Mouse (Mus musculus) embryonic stem cell, embryonic (primary cell): ENCODE results near the gene Ndufaf2.

Experiments
- CTCF ChIA-PET, 4 experiments: fragments of 300-600 bp in 2 of 4; fragments of 350-600 bp in 2 of 4; sonication (Branson Sonifier 250); formaldehyde crosslinking; loops; one replicate each; lab custom pipeline; 2022; ENCODE audit warnings: inconsistent platforms in 2 of 4; lab: Charles Lee
- POLR2A ChIA-PET, 4 experiments: fragments of 300-600 bp in 2 of 4; fragments of 350-600 bp in 2 of 4; sonication (Branson Sonifier 250); formaldehyde crosslinking; loops; one replicate each; lab custom pipeline; 2022; ENCODE audit warnings: antibody characterized with exemption in 4 of 4, inconsistent platforms in 1 of 4; lab: Charles Lee

Gene Ndufaf2

GRCm38 (mm10) chr13:108157732-108158464 lies 525 bp downstream of the Ndufaf2 start:
- ChIA-PET POLR2A (interaction anchor here in 3 of 4 experiments (0.9 to 1.8 kb wide), 15 partner anchors 9 to 639 kb away, joined by 3 to 9 read pairs (median 3); partner anchors contain the start of genes Depdc1b (in 2 of the 3) and Smim15 (in 1 of the 3)), CTCF (interaction anchor here in 3 of 4 experiments (0.6 to 1.8 kb wide), 6 partner anchors 8 to 1579 kb away, joined by 3 to 7 read pairs (median 3); partner anchors contain the start of gene Depdc1b (in 1 of the 3))

DNA sequence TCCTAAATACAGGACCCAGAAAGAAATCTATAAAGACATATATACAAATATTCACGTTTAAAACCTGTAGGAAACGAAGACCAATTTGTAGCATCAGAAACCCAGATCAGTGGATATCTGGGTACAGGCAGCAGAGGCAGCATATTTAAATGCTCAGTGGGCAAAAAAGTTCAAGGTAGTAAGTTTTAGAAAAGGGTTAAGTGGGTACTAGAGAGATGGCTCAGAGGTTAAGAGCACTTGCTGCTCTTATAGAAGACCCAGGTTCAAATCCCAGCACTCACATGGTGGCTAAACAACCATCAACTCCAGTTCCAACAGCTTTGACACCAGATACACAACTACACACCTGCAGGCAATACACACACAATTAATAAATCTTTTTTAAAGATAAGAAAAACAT lies 1.3 kb downstream of the Ndufaf2 start:
- POLR2A ChIA-PET: no interaction called here

DNA sequence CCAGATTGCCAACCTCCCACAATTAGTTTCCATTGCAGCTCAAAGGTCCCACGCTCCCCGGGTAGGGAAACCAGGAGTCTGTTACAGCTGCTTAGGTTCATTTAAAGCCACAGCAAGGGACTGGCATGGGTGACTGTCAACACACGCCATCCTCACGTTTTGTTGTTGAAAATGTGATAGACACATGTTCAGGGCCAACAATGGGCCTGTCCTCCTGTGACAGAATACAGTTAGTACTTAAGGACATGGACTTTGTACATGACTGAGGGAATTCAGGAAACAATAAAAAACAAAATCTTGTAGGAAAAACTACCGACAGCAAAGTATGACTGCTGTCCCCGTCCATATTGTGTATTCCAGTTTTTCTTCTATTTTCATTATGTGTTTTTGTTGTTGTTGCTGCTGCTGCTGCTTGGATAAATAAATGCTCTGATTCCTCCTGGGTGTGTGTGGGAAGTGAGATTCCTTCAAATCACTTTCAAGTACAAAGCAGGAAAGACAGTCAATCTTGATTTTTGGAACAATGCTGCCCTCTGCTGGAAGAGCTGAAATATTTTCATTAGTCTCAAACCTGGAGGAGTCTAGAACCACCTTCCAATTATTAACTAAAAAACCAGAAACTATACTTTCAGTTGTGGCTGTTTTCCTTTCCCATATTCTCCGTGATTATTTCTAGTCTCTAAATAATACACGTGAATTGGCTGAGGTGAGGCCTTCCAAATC lies 5.6 kb downstream of the Ndufaf2 start:
- ChIA-PET CTCF (interaction anchor here (0.5 to 2.7 kb wide), 15 partner anchors 9 to 827 kb away, joined by 3 to 12 read pairs (median 3); partner anchors contain the start of gene Depdc1b (in 1 of the 4)), POLR2A (interaction anchor here in 2 of 4 experiments (1.0 to 1.8 kb wide), 7 partner anchors 8 to 168 kb away, joined by 3 to 5 read pairs (median 4); partner anchors contain the start of gene Depdc1b (in 1 of the 2))

More for the DNA sequence above, 1.3 kb downstream of the Ndufaf2 start:
- CTCF ChIA-PET: no interaction called here

DNA sequence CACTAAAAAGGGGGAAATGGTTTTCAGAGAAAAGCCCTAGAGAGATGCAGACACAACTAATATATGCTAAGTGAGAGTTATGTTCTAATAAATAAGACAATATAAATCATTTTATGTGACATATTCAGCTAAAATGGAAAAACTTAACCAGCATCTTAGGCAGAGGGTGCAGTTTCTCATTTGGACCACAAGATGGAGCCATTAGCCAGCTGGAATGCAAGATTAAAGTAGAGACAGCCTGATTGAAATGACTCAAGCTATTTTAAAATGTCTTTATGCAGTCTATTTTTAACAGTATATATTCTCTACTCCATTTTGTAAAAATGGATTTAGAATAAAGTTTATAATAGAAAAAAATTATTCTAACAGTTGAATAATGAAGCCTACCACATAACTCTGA lies 6.6 kb downstream of the Ndufaf2 start:
- POLR2A ChIA-PET: interaction anchor here in 1 of 4 experiments (0.6 to 1.4 kb wide), 2 partner anchors 9 to 1566 kb away, joined by 3 to 5 read pairs; no protein-coding TSS in a partner anchor
- CTCF ChIA-PET: interaction anchor here (0.6 to 2.7 kb wide), 27 partner anchors 8 to 826 kb away, joined by 3 to 12 read pairs (median 3); partner anchors contain the start of gene Depdc1b (in 2 of the 4)

DNA sequence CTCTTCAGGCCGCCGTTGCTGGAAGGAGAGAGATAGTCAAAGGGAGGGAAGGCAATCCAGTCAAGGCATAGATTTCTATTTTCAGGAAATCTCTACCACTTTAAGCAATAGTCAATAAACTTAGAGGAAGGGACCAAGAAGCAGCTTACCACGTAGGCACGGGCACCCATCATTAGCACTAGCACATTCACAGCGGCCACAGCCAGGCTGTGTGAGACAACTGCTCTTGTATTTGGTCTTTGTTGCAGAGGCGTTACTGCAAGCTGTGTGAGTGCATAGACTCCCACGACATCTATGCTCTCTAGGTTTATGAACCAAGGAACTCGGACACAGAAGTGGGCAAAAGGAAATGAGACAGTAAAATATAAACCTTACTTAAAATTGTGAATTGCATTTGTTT lies 14.3 kb downstream of the Ndufaf2 start:
- ChIA-PET CTCF (interaction anchor here in 3 of 4 experiments (0.5 to 1.7 kb wide), 6 partner anchors 8 to 818 kb away, joined by 3 to 8 read pairs (median 4); no protein-coding TSS in a partner anchor), POLR2A (interaction anchor here in 2 of 4 experiments (1.1 to 1.2 kb wide), 2 partner anchors 9 to 188 kb away, joined by 3 to 4 read pairs; no protein-coding TSS in a partner anchor)

GRCm38 (mm10) chr13:108138403-108138977 lies 19.9 kb downstream of the Ndufaf2 start:
- ChIA-PET CTCF (interaction anchor here (0.6 to 1.4 kb wide), 5 partner anchors 11 to 127 kb away, joined by 3 to 26 read pairs (median 3); no protein-coding TSS in a partner anchor), POLR2A (interaction anchor here in 2 of 4 experiments (0.6 to 1.4 kb wide), 2 partner anchors 15 to 45 kb away, joined by 4 read pairs; no protein-coding TSS in a partner anchor)

- POLR2A ChIA-PET: interaction anchor here in 2 of 4 experiments (0.5 to 1.7 kb wide), 14 partner anchors 8 to 1281 kb away, joined by 3 to 20 read pairs (median 4); no protein-coding TSS in a partner anchor
- CTCF ChIA-PET: interaction anchor here in 3 of 4 experiments (0.6 to 3.4 kb wide), 6 partner anchors 11 to 413 kb away, joined by 3 to 12 read pairs (median 4); partner anchors contain the start of genes Ercc8 (in 1 of the 3) and Ndufaf2 (in 1 of the 3)
Measured at GRCm38 (mm10) chr13:108135617-108136016, 22.8 kb downstream of the Ndufaf2 start.

- POLR2A ChIA-PET: interaction anchor here in 1 of 4 experiments (1.0 kb wide), 1 partner anchor 44 kb away, joined by 4 read pairs; no protein-coding TSS in a partner anchor
- CTCF ChIA-PET: interaction anchor here in 2 of 4 experiments (0.5 to 0.6 kb wide), 2 partner anchors 9 to 863 kb away, joined by 4 read pairs; no protein-coding TSS in a partner anchor
Measured at GRCm38 (mm10) chr13:108132031-108132819, 26.2 kb downstream of the Ndufaf2 start.

DNA sequence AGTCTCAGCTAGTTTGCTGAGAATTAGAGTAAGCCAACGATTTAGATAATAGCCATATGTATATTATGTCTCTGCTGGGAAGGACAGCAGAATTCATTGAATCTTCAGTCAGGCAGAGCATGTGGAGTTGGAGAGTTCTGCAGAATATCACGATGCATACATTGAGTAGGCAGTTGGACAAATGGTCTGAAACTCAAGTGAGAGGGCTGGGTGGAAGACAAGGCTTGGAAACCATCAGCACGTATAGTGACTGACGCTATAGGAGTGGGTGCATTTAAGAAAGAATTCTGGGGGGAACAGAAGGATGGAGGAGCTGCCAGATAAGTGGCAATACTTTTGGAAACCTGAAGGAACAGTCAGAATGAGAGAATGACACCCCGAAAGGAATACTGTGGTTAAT lies 27.7 kb downstream of the Ndufaf2 start:
- POLR2A ChIA-PET: no interaction called here
- CTCF ChIA-PET: interaction anchor here in 1 of 4 experiments (0.6 kb wide), 1 partner anchor 1149 kb away, joined by 3 read pairs; no protein-coding TSS in a partner anchor

- ChIA-PET POLR2A (interaction anchor here in 2 of 4 experiments (0.5 to 0.6 kb wide), 2 partner anchors 81 to 552 kb away, joined by 3 to 4 read pairs; no protein-coding TSS in a partner anchor), CTCF (interaction anchor here in 1 of 4 experiments (0.6 kb wide), 1 partner anchor 174 kb away, joined by 8 read pairs; no protein-coding TSS in a partner anchor)
Measured at GRCm38 (mm10) chr13:108129070-108129469, 29.4 kb downstream of the Ndufaf2 start.

DNA sequence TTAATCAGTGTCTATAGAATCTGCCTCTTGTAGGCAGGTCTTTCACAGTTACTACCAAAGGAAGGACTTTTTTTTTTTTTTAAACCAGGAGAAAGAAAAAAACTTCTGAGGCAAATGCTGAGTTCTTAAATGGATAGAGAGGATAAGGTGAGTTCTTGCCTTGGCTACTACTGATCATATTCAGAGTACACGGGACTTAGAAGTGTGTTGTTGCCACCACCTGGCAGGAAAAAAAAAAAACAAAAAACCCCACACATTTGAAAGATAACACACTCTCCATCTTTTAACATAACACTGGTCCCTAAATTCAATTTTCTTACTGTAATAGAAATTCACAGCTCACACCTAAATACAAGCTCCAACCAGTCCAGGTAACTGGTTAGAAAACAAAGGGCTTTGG lies 30.5 kb downstream of the Ndufaf2 start:
- CTCF ChIA-PET: interaction anchor here in 2 of 4 experiments (0.7 kb wide), 3 partner anchors 16 to 82 kb away, joined by 4 to 5 read pairs (median 4); no protein-coding TSS in a partner anchor
- POLR2A ChIA-PET: interaction anchor here in 1 of 4 experiments (0.6 kb wide), 1 partner anchor 173 kb away, joined by 6 read pairs; no protein-coding TSS in a partner anchor

- CTCF ChIA-PET: interaction anchor here in 3 of 4 experiments (0.6 to 0.9 kb wide), 7 partner anchors 11 to 102 kb away, joined by 3 to 26 read pairs (median 4); no protein-coding TSS in a partner anchor
- POLR2A ChIA-PET: interaction anchor here in 1 of 4 experiments (0.6 to 0.8 kb wide), 3 partner anchors 63 to 172 kb away, joined by 3 to 6 read pairs (median 4); no protein-coding TSS in a partner anchor
Measured at GRCm38 (mm10) chr13:108127130-108127529, 31.3 kb downstream of the Ndufaf2 start.

DNA sequence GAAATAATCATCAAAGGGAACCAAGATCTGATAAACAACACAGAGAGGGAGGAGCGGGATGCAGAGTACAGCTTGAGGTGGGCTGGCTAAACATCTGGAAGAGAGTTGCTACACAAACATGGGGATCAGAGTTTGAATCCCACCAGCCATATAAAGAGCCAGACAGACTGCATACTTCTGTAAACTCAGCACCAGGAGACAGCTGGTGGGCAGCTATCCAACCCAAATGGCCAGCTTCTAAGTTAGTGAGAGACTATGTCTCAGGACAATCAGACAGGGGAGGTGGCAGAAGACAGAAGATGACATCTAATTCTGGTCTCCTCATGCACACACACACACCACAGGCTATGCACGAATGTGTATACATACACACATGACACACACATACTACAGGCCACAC lies 32.2 kb downstream of the Ndufaf2 start:
- ChIA-PET POLR2A (no interaction called here), CTCF (no interaction called here)

- ChIA-PET POLR2A (interaction anchor here in 1 of 4 experiments (0.6 to 1.5 kb wide), 2 partner anchors 12 to 82 kb away, joined by 3 read pairs; no protein-coding TSS in a partner anchor), CTCF (interaction anchor here in 1 of 4 experiments (0.6 kb wide), 1 partner anchor 12 kb away, joined by 8 read pairs; no protein-coding TSS in a partner anchor)
Measured at GRCm38 (mm10) chr13:108124096-108124495, 34.3 kb downstream of the Ndufaf2 start.

DNA sequence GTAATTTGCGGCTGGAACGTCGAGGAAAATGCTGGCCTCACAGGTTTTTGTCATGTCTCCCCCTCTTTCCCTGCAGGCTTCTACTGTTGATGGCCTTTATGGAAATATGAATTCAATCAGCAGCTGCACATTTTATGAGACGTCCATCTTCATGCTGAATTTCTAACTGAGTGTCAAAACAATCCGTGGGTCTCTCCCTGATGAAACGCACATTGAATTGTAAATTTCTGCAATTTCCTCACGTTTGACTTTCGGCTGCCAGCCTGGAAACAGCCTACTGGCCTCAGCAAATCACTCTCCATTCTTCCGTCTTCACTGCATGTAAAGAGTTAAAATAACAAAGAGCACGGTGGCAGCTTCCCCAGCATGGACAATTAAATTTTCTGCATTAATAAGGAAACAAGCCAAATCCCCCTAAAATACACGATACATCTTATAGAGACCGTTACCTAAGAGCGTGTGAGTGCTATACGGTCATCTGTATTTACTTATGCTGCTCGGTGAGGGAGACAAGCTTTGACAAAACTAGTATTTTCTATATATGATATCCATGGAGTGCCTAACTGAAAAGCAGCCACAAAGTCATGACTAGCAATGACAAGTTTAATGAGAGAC lies 35.2 kb downstream of the Ndufaf2 start:
- CTCF ChIA-PET: interaction anchor here in 1 of 4 experiments (0.6 kb wide), 1 partner anchor 9 kb away, joined by 4 read pairs; no protein-coding TSS in a partner anchor
- POLR2A ChIA-PET: interaction anchor here in 1 of 4 experiments (1.5 to 1.8 kb wide), 2 partner anchors 16 to 81 kb away, joined by 3 to 4 read pairs; no protein-coding TSS in a partner anchor
